Mouse (Mus musculus) MEL (cell line): Measurements from ENCODE around the gene Klhl24. TPM values are rescaled to one million over a fixed set of nuclear protein-coding genes. Genes with fewer than 3 reads are reported as not detected.

Experiments used
- DNase-seq: peaks from one replicate; pipeline ENCODE4 v3.0.0; 2011; ENCODE audit warnings: low read depth, low spot score
- H3K27ac ChIP-seq: 2 replicates; pipeline ENCODE4 v1.5.1; 2012; ENCODE audit warnings: low read depth, mild to moderate bottlenecking, control low read depth, low read length, moderate library complexity; ENCODE audit not compliant: control insufficient read depth
- H3K27me3 ChIP-seq, 2 experiments: fragments of 150-350 bp in 1 of 2; sonication (generic) in 1 of 2; 2 replicates each; pipeline ENCODE4 v1.6.1; 2012; ENCODE audit warnings: low read length in 2 of 2, mild to moderate bottlenecking in 2 of 2, improper control_type of control experiment in 1 of 2, moderate library complexity in 1 of 2; ENCODE audit not compliant: insufficient read depth in 2 of 2, control insufficient read depth in 1 of 2
- H3K36me3 ChIP-seq, 2 experiments: 2 replicates each; pipeline ENCODE4 v1.6.1; 2012 to 2014; ENCODE audit warnings: low read length in 2 of 2, improper control_type of control experiment in 1 of 2, inconsistent platforms in 1 of 2, mild to moderate bottlenecking in 1 of 2; ENCODE audit not compliant: insufficient read depth in 2 of 2, control insufficient read depth in 1 of 2
- H3K4me1 ChIP-seq, 2 experiments: fragments of 150-350 bp in 1 of 2; sonication (generic) in 1 of 2; 2 replicates each; pipeline ENCODE4 v1.6.1; 2012; ENCODE audit warnings: low read length in 2 of 2, improper control_type of control experiment in 1 of 2, mild to moderate bottlenecking in 1 of 2; ENCODE audit not compliant: insufficient read depth in 2 of 2, control insufficient read depth in 1 of 2
- H3K4me3 ChIP-seq, 2 experiments: fragments of 150-350 bp in 1 of 2; sonication (generic) in 1 of 2; 2 replicates each; pipeline ENCODE4 v1.5.1; 2012; ENCODE audit warnings: low read depth in 2 of 2, low read length in 2 of 2, mild to moderate bottlenecking in 2 of 2, moderate library complexity in 2 of 2, control low read depth in 1 of 2, improper control_type of control experiment in 1 of 2; ENCODE audit not compliant: control insufficient read depth in 1 of 2, insufficient read depth in 1 of 2
- H3K79me2 ChIP-seq: 2 replicates; pipeline ENCODE4 v1.6.1; 2012; ENCODE audit warnings: mild to moderate bottlenecking, low read length, moderate library complexity; ENCODE audit not compliant: control insufficient read depth, poor library complexity, insufficient read depth
- H3K9ac ChIP-seq: 2 replicates; pipeline ENCODE4 v1.6.1; 2012; ENCODE audit warnings: low read depth, mild to moderate bottlenecking, control low read depth, low read length, moderate library complexity; ENCODE audit not compliant: control insufficient read depth, poor library complexity, severe bottlenecking
- H3K9me3 ChIP-seq: fragments of 150-350 bp; sonication (generic); replicated peaks from 2 replicates; pipeline ENCODE4 v1.6.1; 2012; ENCODE audit warnings: mild to moderate bottlenecking, low read length, improper control_type of control experiment, moderate library complexity; ENCODE audit not compliant: insufficient read depth
- CHD2 ChIP-seq: IDR thresholded peaks from 2 replicates; pipeline ENCODE4 v1.6.1; 2011; ENCODE audit warnings: low read length, improper control_type of control experiment
- CTCF ChIP-seq, 3 experiments: IDR thresholded peaks in 2 of 3; conservative IDR thresholded peaks in 1 of 3; 2 replicates each; pipeline ENCODE4 v1.5.1; 2011 to 2012; ENCODE audit warnings: low read length in 3 of 3, low read depth in 2 of 3, mild to moderate bottlenecking in 2 of 3, improper control_type of control experiment in 1 of 3, inconsistent platforms in 1 of 3, mixed read lengths in 1 of 3, moderate library complexity in 1 of 3; ENCODE audit not compliant: control insufficient read depth in 1 of 3, insufficient read depth in 1 of 3, poor library complexity in 1 of 3, severe bottlenecking in 1 of 3
- E2F4 ChIP-seq: IDR thresholded peaks from 2 replicates; pipeline ENCODE4 v1.6.1; 2011; ENCODE audit warnings: low read depth, low read length, improper control_type of control experiment, borderline replicate concordance
- ELF1 ChIP-seq: IDR thresholded peaks from 2 replicates; pipeline ENCODE4 v1.6.1; 2014; ENCODE audit warnings: low read depth, mild to moderate bottlenecking, inconsistent platforms, low read length, improper control_type of control experiment, moderate library complexity
- HCFC1 ChIP-seq: IDR thresholded peaks from 2 replicates; pipeline ENCODE4 v1.6.1; 2012; ENCODE audit warnings: low read depth, mild to moderate bottlenecking, inconsistent platforms, low read length, improper control_type of control experiment, moderate library complexity
- JUND ChIP-seq: IDR thresholded peaks from 2 replicates; pipeline ENCODE4 v1.6.1; 2011; ENCODE audit warnings: low read depth, mild to moderate bottlenecking, improper control_type of control experiment, low read length
- MAFK ChIP-seq: IDR thresholded peaks from 2 replicates; pipeline ENCODE4 v1.6.1; 2011; ENCODE audit warnings: low read depth, mild to moderate bottlenecking, low read length, improper control_type of control experiment, borderline replicate concordance
- MAX ChIP-seq: IDR thresholded peaks from 2 replicates; pipeline ENCODE4 v1.6.1; 2011; ENCODE audit warnings: low read length, improper control_type of control experiment
- MXI1 ChIP-seq: IDR thresholded peaks from 2 replicates; pipeline ENCODE4 v1.6.1; 2011; ENCODE audit warnings: mild to moderate bottlenecking, low read depth, low read length, improper control_type of control experiment
- MYC ChIP-seq: IDR thresholded peaks from 2 replicates; pipeline ENCODE4 v1.6.1; 2011; ENCODE audit warnings: low read depth, mild to moderate bottlenecking, low read length, improper control_type of control experiment, moderate library complexity
- RAD21 ChIP-seq: IDR thresholded peaks from 2 replicates; pipeline ENCODE4 v1.6.1; 2011; ENCODE audit warnings: mild to moderate bottlenecking, low read depth, low read length, improper control_type of control experiment
- SIN3A ChIP-seq: IDR thresholded peaks from 2 replicates; pipeline ENCODE4 v1.6.1; 2012; ENCODE audit warnings: low read length, improper control_type of control experiment, inconsistent platforms
- SMC3 ChIP-seq: IDR thresholded peaks from 2 replicates; pipeline ENCODE4 v1.6.1; 2011; ENCODE audit warnings: low read depth, low read length, improper control_type of control experiment
- TBP ChIP-seq: IDR thresholded peaks from 2 replicates; pipeline ENCODE4 v1.8.0; 2011; ENCODE audit warnings: low read depth, low read length, improper control_type of control experiment
- TCF12 ChIP-seq: IDR thresholded peaks from 2 replicates; pipeline ENCODE4 v1.6.1; 2014; ENCODE audit warnings: low read depth, mild to moderate bottlenecking, inconsistent platforms, low read length, improper control_type of control experiment, moderate library complexity
- UBTF ChIP-seq: IDR thresholded peaks from 2 replicates; pipeline ENCODE4 v1.6.1; 2012; ENCODE audit warnings: low read depth, mild to moderate bottlenecking, inconsistent platforms, low read length, improper control_type of control experiment, moderate library complexity, borderline replicate concordance; ENCODE audit not compliant: insufficient read depth
- ZC3H11A ChIP-seq: IDR thresholded peaks from 2 replicates; pipeline ENCODE4 v1.6.1; 2012; ENCODE audit warnings: low read depth, mild to moderate bottlenecking, inconsistent platforms, low read length, improper control_type of control experiment
- ZMIZ1 ChIP-seq: IDR thresholded peaks from 2 replicates; pipeline ENCODE4 v1.6.1; 2012; ENCODE audit warnings: low read depth, mild to moderate bottlenecking, inconsistent platforms, low read length, improper control_type of control experiment, moderate library complexity
- ZNF384 ChIP-seq: IDR thresholded peaks from 2 replicates; pipeline ENCODE4 v1.6.1; 2012; ENCODE audit warnings: low read depth, mild to moderate bottlenecking, inconsistent platforms, low read length, improper control_type of control experiment
- polyA plus RNA-seq, 2 experiments: library from polyadenylated mRNA; stranded (reverse) in 1 of 2; unstranded in 1 of 2; fragments of >175 nt in 1 of 2; fragments of >200 nt in 1 of 2; gene quantifications; 2 replicates each; pipeline versions ENCODE4 v1.2.1 to v1.2.4; 2012; ENCODE audit warnings: low replicate concordance in 2 of 2, low read depth in 1 of 2; ENCODE audit not compliant: insufficient read length in 2 of 2, insufficient read depth in 1 of 2, missing spikeins in 1 of 2
- total RNA-seq: library from RNA; depleted of rRNA; stranded (reverse); fragments of 300-350 nt; gene quantifications from 2 replicates; pipeline ENCODE4 v1.2.3, GENCODE M21; 2012

Gene Klhl24
- total and polyA plus RNA-seq, 3 experiments, result 1.8 to 2.5 TPM; not detected in 1

GRCm38 (mm10) chr16:20089636-20090035 is 7.7 kb upstream of the Klhl24 start:
- no peak overlapping the region for H3K9ac ChIP-seq
- no peak overlapping the region for H3K4me3 ChIP-seq
- TF ChIP-seq CHD2 (no peak), MAFK (no peak), RAD21 (peak; percentile 22), TCF12 (no peak), HCFC1 (no peak), CTCF (IDR thresholded peaks at IDR 0.05 in 2 of 3, conservative IDR thresholded peaks at IDR 0.05 in 1 of 3; ENCODE audit: control insufficient read depth in 1 of 3, insufficient read depth in 1 of 3, low read depth in 2 of 3, low read length in 3 of 3, poor library complexity in 1 of 3, severe bottlenecking in 1 of 3) (peak in 1 of 3 experiments; percentile 18; a peak in 1 of 6 replicates), JUND (no peak), SMC3 (peak; percentile 34; the same call in 1 of the 2 replicates), ZNF384 (no peak)
- no peaks in the 10 kb centered on the region for H3K79me2 ChIP-seq
- no peak overlapping the region for H3K27ac ChIP-seq
- peaks cover 0 to 2% of the 10 kb centered on the region in 2 experiments; a peak in 1 of 4 replicates for H3K4me1 ChIP-seq
- H3K27me3 ChIP-seq, result peaks cover 0 to 2% of the 10 kb centered on the region in 2 experiments; a peak in 3 of 4 replicates
- DNase-seq, result peak; percentile 7
- H3K9me3 ChIP-seq, result no peaks in the 10 kb centered on the region
- H3K36me3 ChIP-seq, result no peaks in the 10 kb centered on the region; a peak in 1 of 4 replicates

GRCm38 (mm10) chr16:20090921-20091575 is 6.3 kb upstream of the Klhl24 start:
- DNase-seq, result no peak
- H3K4me1 ChIP-seq, result no peaks in the 10 kb centered on the region
- H3K27me3 ChIP-seq, result peaks cover 0 to 2% of the 10 kb centered on the region in 2 experiments; a peak in 3 of 4 replicates
- no peak for TF ChIP-seq SIN3A
- H3K27ac ChIP-seq, result no peak overlapping the region
- H3K4me3 ChIP-seq, result no peak overlapping the region
- H3K36me3 ChIP-seq, result no peaks in the 10 kb centered on the region
- H3K79me2 ChIP-seq, result no peaks in the 10 kb centered on the region
- no peaks in the 10 kb centered on the region for H3K9me3 ChIP-seq
- no peak overlapping the region for H3K9ac ChIP-seq

GRCm38 (mm10) chr16:20095966-20096365 is 1.4 kb upstream of the Klhl24 start:
- TF ChIP-seq TBP (no peak), MAFK (no peak), ELF1 (no peak), CTCF (IDR thresholded peaks at IDR 0.05 in 2 of 3, conservative IDR thresholded peaks at IDR 0.05 in 1 of 3; ENCODE audit: control insufficient read depth in 1 of 3, insufficient read depth in 1 of 3, low read depth in 2 of 3, low read length in 3 of 3, poor library complexity in 1 of 3, severe bottlenecking in 1 of 3) (peak; percentile 44 to 56 (median 51); a peak in 5 of 6 replicates), ZMIZ1 (no peak), E2F4 (no peak), JUND (no peak), RAD21 (peak; percentile 53), UBTF (no peak), MYC (no peak), SMC3 (peak; percentile 68), SIN3A (no peak), MXI1 (no peak), MAX (no peak), ZC3H11A (peak; percentile 49)
- H3K4me3 ChIP-seq, result no peak overlapping the region
- H3K27ac ChIP-seq, result no peak overlapping the region
- no peak overlapping the region for H3K9ac ChIP-seq
- no peaks in the 10 kb centered on the region for H3K9me3 ChIP-seq
- H3K4me1 ChIP-seq, result peaks cover 7 to 8% of the 10 kb centered on the region in 2 experiments
- no peaks in the 10 kb centered on the region; a peak in 2 of 4 replicates for H3K27me3 ChIP-seq
- DNase-seq, result peak; percentile 43
- no peaks in the 10 kb centered on the region; the same call in 1 of the 2 replicates for H3K79me2 ChIP-seq
- H3K36me3 ChIP-seq, result peaks cover 0 to 15% of the 10 kb centered on the region in 2 experiments; a peak in 2 of 4 replicates
